Comparison of ENCODE assay signal across 30 mouse cellular contexts in the genomic region with DNA sequence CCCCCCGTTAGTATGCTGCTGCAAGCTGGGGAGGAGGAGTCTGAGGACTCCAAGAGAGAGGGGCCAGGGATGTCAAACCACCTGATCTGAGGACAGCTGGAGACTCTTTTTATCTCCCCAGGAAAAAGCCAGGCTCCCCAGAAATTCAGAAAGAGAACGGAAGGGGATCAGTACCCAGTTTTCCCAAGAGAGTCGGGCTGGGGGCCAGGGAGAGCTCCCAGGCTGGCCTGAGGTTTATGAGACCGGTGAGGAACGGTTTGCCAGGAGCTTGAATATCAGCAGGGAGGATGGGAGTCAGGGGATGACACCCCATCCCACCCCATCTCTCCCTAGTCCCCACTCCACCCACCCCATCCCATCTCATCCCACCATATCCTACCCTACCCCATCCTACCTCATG. TPM values are rescaled to one million over a fixed set of nuclear protein-coding genes. Genes with fewer than 3 reads are reported as not detected.
DNase-seq lines count a peak whose midpoint lies in the region; ATAC-seq lines count a peak whose summit lies in the region.
"Had no signal": no experiment of that assay in that cellular context is flagged by ENCODE, and none has a peak within 500 bp of the region (broad histone marks: within the 10 kb centered on the region; RNA-seq: fewer than 3 reads in every experiment).

No protein-coding gene starts in this region.

- DNase-seq in heart, embryonic 10.5 days (ENCODE audit: low spot score): peak; percentile 45
- DNase-seq in heart, adult 9 months (ENCODE audit: low spot score in 2 of 2): no peak
- peak; percentile 13 for DNase-seq in kidney, adult 18-20 months
- DNase-seq in testis, postnatal 10 days (ENCODE audit: low spot score): peak; percentile 34
- DNase-seq in testis, postnatal 14 days (ENCODE audit: low spot score): no peak
- no peak for DNase-seq in layer of hippocampus, postnatal 25 days (ENCODE audit: extremely low spot score in 1 of 2, low spot score in 1 of 2)
- DNase-seq: adrenal gland, adult 2 months; adrenal gland, postnatal 14 days; cerebellum, adult 11 months; cerebellum, adult 2 months; cerebellum, adult 9-11 months; cerebellum, postnatal 25 days; gastrocnemius, postnatal 10 days; gastrocnemius, postnatal 36 days had no signal

- H3K4me2 ChIP-seq in kidney, embryonic 14.5 days (replicated peaks; ENCODE audit: low read depth, low read length): no peak overlapping the region
- H3K4me2 ChIP-seq: embryonic facial prominence, embryonic 12.5 days; embryonic facial prominence, embryonic 15.5 days; forebrain, embryonic 12.5 days; forebrain, embryonic 15.5 days; heart, embryonic 11.5 days; hindbrain, embryonic 14.5 days had no signal

- WGBS in heart, embryonic 10.5 days: 49% methylated on average over 5 of the region's 5 CpGs
- 70% methylated on average over 4 of the region's 5 CpGs for WGBS in kidney, embryonic 14.5 days

- peaks cover 3% of the 10 kb centered on the region; the same call in 1 of the 2 replicates for H3K4me1 ChIP-seq in heart, embryonic 10.5 days
- peaks cover 4% of the 10 kb centered on the region; the same call in 1 of the 2 replicates for H3K4me1 ChIP-seq in kidney, embryonic 14.5 days (ENCODE audit: control insufficient read depth, insufficient read depth, low read length)
- H3K4me1 ChIP-seq: embryonic facial prominence, embryonic 12.5 days; forebrain, embryonic 12.5 days; forebrain, embryonic 15.5 days had no signal

- peaks cover 74% of the 10 kb centered on the region for H3K27me3 ChIP-seq in heart, embryonic 10.5 days (ENCODE audit: insufficient read depth, poor library complexity, severe bottlenecking)
- H3K27me3 ChIP-seq in kidney, embryonic 14.5 days (ENCODE audit: control insufficient read depth, insufficient read depth, low read length): peaks cover 24% of the 10 kb centered on the region
- H3K27me3 ChIP-seq: forebrain, embryonic 15.5 days had no signal

- no peaks in the 10 kb centered on the region for H3K36me3 ChIP-seq in heart, embryonic 10.5 days
- no peaks in the 10 kb centered on the region for H3K36me3 ChIP-seq in kidney, embryonic 14.5 days (ENCODE audit: control insufficient read depth, insufficient read depth, low read length)
- H3K36me3 ChIP-seq: embryonic facial prominence, embryonic 12.5 days; embryonic facial prominence, embryonic 15.5 days; forebrain, embryonic 12.5 days; forebrain, embryonic 15.5 days had no signal

- peak overlapping the region; percentile 13; the same call in 1 of the 2 replicates for H3K27ac ChIP-seq in heart, embryonic 10.5 days
- H3K27ac ChIP-seq in kidney, embryonic 14.5 days (ENCODE audit: low read depth, low read length): no peak overlapping the region
- H3K27ac ChIP-seq: embryonic facial prominence, embryonic 12.5 days; embryonic facial prominence, embryonic 15.5 days; forebrain, embryonic 12.5 days; forebrain, embryonic 15.5 days; hindbrain, embryonic 14.5 days; hindbrain, postnatal 0 days had no signal

- ATAC-seq in kidney, embryonic 14.5 days (ENCODE audit: low FRiP score, low TSS enrichment): no peak
- ATAC-seq: CD4-positive, CD25-positive, alpha-beta regulatory T cell, adult 4 months; forebrain, embryonic 15.5 days; hindbrain, postnatal 0 days; inflammation-experienced regulatory T-cells, adult 6 months had no signal

- no peak overlapping the region for H3K9ac ChIP-seq in kidney, embryonic 14.5 days (ENCODE audit: low read depth, low read length)
- H3K9ac ChIP-seq: embryonic facial prominence, embryonic 12.5 days; embryonic facial prominence, embryonic 15.5 days; forebrain, embryonic 12.5 days; forebrain, embryonic 15.5 days; hindbrain, embryonic 14.5 days had no signal

- H3K9me3 ChIP-seq in heart, embryonic 10.5 days: no peaks in the 10 kb centered on the region
- no peaks in the 10 kb centered on the region for H3K9me3 ChIP-seq in kidney, embryonic 14.5 days (ENCODE audit: control insufficient read depth, low read length)
- H3K9me3 ChIP-seq: embryonic facial prominence, embryonic 12.5 days; embryonic facial prominence, embryonic 15.5 days; forebrain, embryonic 12.5 days; forebrain, embryonic 15.5 days had no signal

- H3K4me3 ChIP-seq in heart, embryonic 10.5 days: no peak overlapping the region
- H3K4me3 ChIP-seq in kidney, embryonic 14.5 days (ENCODE audit: low read length): no peak overlapping the region
- H3K4me3 ChIP-seq: embryonic facial prominence, embryonic 12.5 days; embryonic facial prominence, embryonic 15.5 days; forebrain, embryonic 12.5 days; forebrain, embryonic 15.5 days had no signal

RNA-seq across cellular contexts. Expression of gene Pck1, which starts 28.6 kb away (rescaled TPM):
- not detected in 2 replicates for polyA plus RNA-seq in heart, embryonic 10.5 days (2016; fragmentation: Nextera tagmentation; extraction: Ambion mirVana)
- polyA plus RNA-seq in kidney, embryonic 14.5 days (2014; fragmentation: Nextera tagmentation; extraction: Ambion mirVana): 0.60 and 3.0 TPM in 2 replicates
- not detected for total RNA-seq in layer of hippocampus, postnatal 25 days (2021)
- total RNA-seq: common myeloid progenitor, adult 5-6 weeks; granulocyte monocyte progenitor cell, adult 5-6 weeks; hematopoietic stem cell, adult 5-6 weeks; MEL had no signal
- polyA plus RNA-seq: C2C12; CD4-positive, CD25-positive, alpha-beta regulatory T cell, adult 4 months; cerebellum, adult 2 months; embryonic facial prominence, embryonic 12.5 days; embryonic facial prominence, embryonic 15.5 days; forebrain, embryonic 12.5 days; forebrain, embryonic 15.5 days; heart, embryonic 11.5 days; heart, embryonic 14.5 days; hindbrain, embryonic 14.5 days; hindbrain, postnatal 0 days; inflammation-experienced regulatory T-cells, adult 6 months had no signal

RNA-seq across cellular contexts. Expression of gene Zbp1, which starts 37.2 kb away (rescaled TPM):
- not detected in 2 replicates for polyA plus RNA-seq in heart, embryonic 10.5 days (2016; fragmentation: Nextera tagmentation; extraction: Ambion mirVana)
- polyA plus RNA-seq in kidney, embryonic 14.5 days (2014; fragmentation: Nextera tagmentation; extraction: Ambion mirVana): 0.26 TPM in 1 of 2 replicates, not detected in the other
- not detected for total RNA-seq in layer of hippocampus, postnatal 25 days (2021)
- total RNA-seq: hindbrain, postnatal 0 days; MEL had no signal
- polyA plus RNA-seq: embryonic facial prominence, embryonic 12.5 days; heart, embryonic 11.5 days; heart, embryonic 14.5 days had no signal

Comparison
In these comparisons a context has a peak if more than half of its experiments do, and no peak if none do; other contexts are left out.
1. DNase-seq: peak in heart, embryonic 10.5 days (single experiment), kidney, adult 18-20 months (single experiment) and testis, postnatal 10 days (single experiment); none in heart, adult 9 months (0 of 2), testis, postnatal 14 days (single experiment) and layer of hippocampus, postnatal 25 days (0 of 2).